Mouse (Mus musculus) heart, postnatal 0 days (tissue): Measurements from ENCODE around the gene Akt3.

Source experiments
- CTCF ChIP-seq: IDR thresholded peaks from 2 replicates; pipeline ENCODE4 v1.5.1; 2016; ENCODE audit warnings: antibody characterized with exemption, control low read depth, low read depth
- EP300 ChIP-seq: IDR thresholded peaks from 2 replicates; pipeline ENCODE4 v1.6.1; 2016; ENCODE audit warnings: antibody characterized with exemption, low read depth

- TF ChIP-seq CTCF (no peak), EP300 (no peak)
Observed at GRCm38 (mm10) chr1:176982671-176983070, 275.3 kb downstream of the Akt3 start.
